Mouse (Mus musculus) left cerebral cortex, adult 9 months (tissue): Measurements from ENCODE around the gene Dhrs1.

Source experiments
- DNase-seq, 2 experiments: peaks; one replicate each; pipeline ENCODE4 v3.0.0; 2022; ENCODE audit warnings: low spot score in 2 of 2

Dhrs1 gene

DNA sequence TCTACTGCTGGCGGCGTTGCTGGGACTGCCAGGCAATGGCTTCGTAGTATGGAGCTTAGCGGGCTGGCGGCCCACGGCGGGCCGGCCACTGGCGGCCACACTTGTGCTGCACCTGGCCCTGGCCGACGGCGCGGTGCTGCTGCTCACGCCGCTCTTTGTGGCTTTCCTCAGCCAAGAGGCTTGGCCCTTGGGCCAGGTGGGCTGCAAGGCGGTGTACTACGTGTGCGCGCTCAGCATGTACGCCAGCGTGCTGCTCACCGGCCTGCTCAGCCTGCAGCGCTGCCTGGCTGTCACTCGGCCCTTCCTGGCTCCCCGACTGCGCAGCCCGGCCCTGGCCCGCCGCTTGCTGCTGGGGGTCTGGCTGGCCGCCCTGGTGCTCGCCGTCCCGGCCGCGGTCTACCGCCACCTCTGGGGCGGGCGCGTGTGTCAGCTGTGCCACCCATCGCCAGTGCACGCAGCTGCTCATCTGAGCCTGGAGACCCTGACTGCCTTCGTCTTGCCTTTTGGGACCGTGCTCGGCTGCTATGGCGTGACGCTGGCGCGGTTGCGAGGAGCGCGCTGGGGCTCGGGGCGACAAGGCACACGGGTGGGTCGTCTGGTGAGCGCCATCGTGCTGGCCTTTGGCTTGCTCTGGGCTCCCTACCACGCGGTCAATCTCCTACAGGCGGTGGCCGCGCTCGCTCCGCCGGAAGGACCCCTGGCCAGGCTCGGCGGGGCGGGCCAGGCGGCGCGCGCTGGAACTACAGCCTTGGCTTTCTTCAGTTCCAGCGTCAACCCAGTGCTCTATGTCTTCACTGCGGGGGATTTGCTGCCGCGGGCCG is 16.7 kb upstream of the Dhrs1 start:
- DNase-seq, result no peak

DNA sequence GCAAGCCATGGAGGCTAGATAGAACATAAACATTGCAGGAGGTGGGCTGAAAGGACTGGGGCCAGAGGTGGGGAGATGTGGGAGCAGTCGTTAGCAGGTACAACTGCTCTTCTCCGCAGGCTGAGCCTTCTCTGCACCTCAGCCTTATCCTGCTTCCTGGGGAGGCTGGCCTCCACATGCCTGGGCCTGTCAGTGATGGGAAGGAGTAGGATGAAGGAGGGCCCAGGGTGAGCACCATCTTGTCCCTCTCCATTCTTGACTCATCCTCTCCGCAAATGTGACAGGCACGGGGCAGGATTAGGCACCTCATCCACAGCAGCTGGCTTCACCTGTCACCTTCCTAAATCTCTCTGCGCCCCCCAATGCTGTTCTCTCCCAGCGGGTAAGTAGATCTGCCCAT is 15.7 kb upstream of the Dhrs1 start, which contains the start of gene Ltb4r2:
TSS of gene Ltb4r2 (plus strand) at position 266 of the 400 bp plus-strand sequence.
- no peak for DNase-seq

DNA sequence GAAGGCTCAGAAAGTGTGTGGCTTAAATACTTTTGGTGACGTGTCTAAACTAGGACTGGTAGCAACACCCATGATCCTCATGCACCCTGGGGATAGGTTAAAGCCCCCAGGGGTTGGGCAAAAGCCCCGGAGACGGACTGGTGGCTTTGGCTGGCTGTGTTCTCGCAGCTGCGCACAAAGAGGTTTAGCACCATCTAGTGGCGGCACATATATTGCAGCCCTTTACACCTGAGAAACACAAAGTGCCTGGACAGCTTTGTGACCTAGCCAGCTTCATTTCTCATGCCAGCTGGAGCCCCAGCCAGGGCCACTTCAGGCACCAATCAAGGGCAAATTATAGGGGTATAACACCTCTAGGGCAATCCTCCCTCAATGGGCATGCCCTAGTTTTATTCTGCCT is 14.7 kb upstream of the Dhrs1 start:
- DNase-seq, result peak in 1 of 2 experiments; percentile 86

DNA sequence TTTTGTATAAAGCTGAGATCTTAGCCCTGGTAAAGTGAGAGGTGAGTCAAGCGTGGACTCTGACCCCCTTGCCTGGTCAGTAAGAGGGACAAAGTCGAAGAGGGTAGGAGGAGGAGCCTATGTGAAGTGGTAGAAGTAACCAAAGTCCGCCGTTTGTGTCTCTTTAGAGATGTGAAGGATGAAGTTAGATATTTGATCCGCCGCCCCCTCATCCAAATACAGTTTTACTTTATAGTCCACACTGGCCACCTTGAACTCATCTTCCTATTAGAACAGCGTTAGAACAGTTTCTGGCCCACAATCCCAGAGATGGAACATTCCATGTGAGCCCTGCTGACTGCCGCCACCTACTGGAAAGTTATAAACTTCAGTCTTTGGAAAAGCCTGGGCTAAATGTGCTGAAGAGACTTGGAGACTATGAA is 12.9 kb upstream of the Dhrs1 start, which contains the start of gene Cideb:
TSS of gene Cideb (minus strand) at position 96 of the 422 bp plus-strand sequence.
- no peak for DNase-seq

DNA sequence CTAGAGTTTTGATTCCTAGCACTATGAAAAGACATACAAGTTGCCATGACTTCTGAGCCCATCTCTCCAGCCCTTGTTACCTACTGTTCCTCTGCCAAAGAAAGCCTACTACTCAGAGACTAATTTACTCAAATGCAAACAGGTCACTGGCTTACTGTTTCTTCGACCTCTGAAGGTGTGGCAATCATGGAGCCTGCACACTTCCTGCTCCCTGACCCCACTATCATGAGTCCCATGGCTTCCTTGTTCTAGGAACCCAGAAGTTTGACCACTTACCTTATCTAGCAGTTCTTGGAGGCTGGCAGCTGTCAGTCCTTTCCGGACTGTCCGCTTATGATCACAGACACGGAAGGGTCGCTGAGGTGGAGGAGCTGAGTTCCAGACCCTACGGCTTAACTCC is 12.1 kb upstream of the Dhrs1 start:
- no peak for DNase-seq

DNA sequence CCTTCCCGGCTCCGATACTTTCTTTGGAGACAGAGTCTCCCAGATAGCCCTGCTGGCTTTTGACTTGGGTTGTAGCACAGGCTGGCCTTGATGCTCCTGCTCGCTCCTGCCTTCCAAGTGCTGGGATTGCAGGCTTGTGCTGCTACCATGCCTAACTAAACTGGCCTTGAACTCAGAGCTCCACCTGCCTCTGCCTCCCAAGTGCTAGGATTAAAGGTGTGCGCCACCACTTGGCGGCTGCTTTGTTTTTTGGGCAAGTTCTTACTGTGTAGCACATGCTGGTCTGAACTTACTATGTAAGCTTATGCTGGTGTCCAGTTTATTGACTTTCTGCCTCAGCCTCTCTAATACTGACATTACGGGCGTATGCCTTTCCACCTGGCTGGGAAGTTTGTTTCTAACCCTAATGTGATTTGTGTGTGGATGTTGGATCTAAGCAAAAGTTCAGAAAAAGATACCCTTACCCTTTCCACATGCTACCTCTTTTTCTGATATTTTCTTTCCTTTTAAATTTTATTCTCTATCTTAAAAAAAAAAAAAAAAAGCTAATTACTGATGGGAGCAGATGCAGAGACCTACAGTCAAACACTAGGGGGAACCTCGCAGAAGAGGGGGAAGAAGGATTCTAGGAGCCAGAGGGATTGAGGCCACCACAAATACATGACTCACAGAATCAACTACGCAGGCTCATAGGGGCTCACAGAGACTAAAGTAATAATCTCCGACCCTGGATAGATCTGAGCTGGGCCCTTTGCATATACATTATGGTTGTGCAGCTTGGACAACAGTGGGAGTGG is 1.8 kb upstream of the Dhrs1 start:
- DNase-seq, result no peak

DNA sequence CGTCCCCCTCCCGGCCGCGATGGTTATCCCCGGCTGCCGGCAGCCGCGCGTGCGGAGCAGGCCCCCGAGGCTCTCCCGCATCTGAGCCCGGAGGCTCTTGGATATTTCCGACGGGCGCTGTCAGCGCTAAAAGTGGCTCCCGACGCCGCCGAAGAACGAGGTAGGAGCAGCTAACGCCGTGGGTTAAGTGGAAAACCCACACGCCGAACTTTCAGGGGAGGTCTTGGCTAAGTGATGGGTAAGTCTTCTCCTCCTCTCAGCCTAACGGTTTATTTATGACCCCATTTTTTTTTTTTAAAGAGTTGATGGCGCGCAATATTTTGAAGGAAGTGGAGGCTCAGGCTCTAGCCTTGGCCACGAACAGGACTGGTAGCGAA is 359 bp upstream of the Dhrs1 start:
- no peak for DNase-seq

DNA sequence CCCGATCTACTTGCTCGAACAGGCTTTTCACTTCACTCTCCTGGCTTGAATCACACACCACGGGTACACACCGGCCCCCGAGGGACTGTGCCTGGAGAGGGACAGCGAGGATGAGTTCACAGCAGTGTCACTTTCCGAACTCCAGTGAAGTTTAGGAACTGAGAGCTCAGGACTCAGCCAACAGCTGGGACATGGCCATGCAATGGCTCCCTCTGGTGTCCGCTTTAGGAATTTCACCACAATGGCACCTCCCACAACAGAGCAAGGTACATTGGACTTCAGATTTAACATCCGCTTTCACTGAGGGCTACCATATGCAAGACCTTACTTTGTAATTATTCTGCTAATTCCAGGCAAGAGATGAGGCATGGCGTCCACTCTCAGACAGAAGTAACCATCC is 1.8 kb downstream of the Dhrs1 start:
- DNase-seq, result peak in 1 of 2 experiments; percentile 88

DNA sequence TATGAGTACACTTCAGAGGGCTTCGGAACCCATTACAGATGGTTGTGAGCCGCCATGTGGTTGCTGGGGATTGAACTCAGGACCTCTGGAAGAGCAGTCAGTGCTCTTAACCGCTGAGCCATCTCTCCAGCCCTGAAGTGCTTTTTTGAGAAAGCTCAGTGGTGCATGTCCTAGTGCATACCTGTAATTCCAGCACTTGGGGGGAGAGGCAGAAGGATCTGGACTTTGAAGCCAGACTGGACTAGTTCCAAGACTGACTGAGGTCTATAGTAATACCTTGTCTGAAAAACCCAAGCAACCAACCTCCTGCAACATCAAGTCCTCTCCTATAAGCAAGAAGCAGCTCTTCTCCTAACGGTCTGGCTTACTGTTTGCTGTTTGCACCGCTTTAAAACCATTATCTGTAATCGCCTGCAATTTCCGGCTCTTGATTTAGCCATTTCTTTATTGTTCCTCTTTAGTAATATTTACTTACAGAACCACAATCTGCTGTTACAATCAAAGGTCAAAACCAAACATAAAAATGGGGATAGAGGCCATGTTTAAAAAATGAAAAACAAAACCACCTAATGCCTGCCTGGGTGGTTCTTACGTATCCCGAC is 8.3 kb downstream of the Dhrs1 start:
- DNase-seq, result no peak

DNA sequence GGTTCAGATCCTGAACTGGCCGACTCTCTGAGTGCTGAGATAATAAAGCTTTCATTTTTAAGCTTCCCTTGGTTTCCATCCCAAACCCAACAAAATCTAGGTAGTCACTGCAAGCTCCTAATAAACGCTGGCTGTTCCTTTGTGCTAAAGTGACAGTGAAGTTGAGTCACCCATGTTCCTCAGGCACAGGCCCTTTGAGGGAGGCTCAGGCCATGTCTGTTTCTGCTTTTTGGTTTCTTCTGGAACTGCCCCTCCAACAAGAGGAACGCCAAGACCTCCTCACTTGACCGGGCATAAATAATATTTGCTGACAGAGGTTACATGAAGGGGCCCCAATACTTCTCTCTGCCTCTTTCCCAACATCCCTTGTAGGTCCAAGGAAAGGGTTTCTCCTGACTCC is 9.7 kb downstream of the Dhrs1 start:
- DNase-seq, result no peak

DNA sequence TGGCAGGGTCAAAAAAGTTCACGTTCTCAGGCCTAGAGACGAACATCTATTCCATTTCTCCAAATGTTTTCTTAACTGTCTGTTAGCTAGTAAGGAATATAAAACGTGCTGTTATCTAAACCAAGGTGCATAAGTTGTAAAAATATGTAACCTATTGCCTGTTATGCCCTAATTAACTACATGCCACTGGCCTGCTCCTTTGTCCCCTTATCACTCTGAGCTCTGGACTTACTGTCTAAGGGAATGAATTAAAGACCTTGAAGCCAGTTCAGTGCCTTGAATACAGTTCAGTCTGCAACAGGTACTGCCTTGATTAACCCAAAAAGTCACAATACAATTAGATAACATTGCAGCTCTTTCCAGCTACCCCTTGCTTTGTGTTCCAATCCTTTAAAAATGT is 10.2 kb downstream of the Dhrs1 start:
- DNase-seq, result no peak

DNA sequence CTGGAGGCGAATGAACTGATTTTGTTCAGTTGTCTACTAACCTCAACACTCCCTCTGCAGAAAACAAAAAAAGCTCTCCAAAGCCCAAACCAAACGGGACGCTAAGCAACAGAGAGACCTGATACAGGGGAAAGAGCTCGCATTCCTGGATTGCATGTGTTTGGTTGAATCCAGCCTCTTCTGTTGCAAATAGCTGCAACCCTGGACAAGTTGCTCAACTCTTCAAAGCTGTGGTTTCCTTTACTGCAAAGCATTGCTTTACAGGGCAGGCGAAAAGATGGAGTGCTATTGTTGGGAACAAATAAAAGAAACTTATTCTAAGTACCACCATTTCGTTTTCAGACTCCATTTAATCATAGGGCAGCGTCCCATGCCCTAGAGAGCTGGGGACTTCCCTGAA is 10.6 kb downstream of the Dhrs1 start:
- DNase-seq, result no peak

DNA sequence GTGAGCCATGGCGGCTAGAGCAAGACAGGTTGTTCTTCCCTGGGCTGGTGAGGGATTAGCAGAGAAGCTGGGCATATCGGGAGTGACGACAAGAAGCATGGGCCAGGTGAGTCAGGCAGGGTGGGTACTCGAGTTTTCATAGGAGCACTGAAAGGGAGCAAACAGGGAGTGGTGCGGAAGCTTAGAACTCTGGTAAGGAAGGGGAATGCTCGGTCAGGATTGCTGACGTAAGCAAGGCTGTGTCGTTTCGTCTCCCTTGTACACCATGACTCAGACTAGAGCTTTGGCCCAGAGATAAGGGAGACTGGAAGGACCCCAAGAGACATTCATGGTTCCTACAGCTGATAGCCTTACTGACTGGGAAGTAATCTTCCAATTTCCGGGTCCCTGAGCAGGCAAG is 11.6 kb downstream of the Dhrs1 start:
- no peak for DNase-seq

DNA sequence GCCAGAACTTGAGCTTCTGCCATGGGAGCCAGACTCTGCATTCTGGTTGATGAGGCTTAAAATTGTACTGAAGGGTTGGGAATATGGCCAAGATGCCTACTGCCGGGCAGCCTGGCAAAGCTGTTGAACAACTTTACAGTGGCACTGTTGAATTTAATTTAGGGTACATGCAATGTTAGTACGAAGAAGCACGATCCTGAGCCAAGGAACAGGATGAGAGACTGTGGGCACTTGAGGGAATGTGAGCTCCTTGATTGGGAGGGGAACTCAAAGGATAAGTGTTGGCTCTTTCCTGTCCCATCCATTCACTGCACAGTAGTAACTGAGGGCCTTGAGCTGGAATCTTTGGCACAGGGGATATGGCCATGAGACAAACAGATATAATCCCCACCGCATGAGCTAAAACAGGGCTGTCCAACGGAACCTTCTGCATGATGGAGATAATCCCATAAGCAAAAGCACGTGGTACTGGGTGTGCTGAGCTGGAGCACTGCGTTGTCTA is 14.9 kb downstream of the Dhrs1 start:
- peak in 1 of 2 experiments; percentile 55 for DNase-seq

DNA sequence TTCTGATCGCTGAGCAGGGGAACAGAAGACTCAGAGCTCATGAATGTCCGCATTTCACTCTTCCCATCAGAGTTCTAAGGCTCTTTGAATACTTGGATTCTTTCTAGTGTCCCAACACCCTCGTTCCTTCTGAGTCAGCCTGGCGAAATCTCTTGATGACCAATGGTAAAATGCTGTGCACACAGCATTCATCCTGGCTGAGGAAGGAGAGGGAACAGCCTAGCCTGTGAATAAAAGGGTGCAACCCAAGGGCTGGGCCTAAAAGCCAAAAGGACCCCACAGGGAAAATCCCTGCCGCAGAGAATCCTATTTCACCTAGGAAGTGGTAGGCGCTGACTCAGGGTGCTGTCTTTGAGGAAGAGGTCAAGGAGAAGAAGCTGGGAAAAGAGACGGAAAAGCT is 15.4 kb downstream of the Dhrs1 start:
- DNase-seq, result no peak

DNA sequence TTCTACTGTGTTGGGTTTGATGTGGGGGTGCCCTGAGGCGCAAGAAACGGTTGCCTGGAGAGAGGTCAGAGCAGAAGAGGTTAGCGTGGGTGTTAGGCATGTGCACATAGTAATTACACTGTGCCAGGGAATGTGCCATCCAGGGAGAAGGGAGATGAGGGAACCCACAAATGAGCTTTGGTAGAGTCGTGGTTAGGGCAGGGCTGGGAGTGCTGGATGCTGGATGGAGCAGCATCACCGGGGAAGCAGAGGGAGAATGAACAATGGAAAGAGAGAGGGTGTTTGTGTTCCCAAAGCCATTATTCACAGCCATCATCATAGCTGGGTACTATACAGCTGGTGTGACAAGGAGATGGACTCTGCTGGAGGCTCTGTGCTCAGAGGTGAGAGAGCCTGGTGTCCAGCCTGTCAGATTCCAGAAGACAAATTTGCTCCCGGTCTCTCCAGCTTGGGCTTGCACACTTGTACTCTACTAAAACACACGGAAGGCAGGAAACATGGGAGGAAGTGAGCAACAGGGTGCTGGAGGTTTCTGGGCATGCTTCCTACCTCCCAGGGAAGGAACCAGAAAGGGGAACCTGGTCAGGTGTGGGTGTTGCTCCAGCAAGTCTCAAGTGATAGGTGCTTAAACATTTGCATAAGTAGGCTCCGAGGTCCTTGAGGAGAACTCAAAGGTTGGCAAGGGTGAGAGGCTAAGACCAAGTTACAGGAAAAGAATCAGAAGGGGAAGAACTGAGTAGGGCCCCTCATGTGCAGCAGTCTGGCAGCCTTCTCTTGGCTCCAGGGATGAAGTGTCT is 17.4 kb downstream of the Dhrs1 start:
- no peak for DNase-seq

DNA sequence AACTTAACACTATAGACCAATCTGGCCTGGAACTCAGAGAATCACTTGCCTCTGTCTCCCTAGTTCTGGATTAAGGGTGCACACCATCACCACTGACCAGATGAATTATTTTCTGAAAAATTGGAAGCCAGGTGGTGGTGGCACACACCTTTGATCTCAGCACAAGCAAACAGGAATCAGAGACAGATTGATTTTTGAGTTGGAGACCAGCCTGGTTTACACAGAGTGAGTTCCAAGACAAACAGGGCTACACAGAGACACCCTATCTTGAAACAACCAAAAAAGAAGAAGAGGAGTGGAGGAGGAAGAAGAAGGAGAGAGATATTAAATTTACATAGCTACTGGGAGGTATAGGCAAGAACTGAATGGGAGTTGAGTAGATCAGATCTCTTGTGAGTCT is 19.2 kb downstream of the Dhrs1 start:
- no peak for DNase-seq

DNA sequence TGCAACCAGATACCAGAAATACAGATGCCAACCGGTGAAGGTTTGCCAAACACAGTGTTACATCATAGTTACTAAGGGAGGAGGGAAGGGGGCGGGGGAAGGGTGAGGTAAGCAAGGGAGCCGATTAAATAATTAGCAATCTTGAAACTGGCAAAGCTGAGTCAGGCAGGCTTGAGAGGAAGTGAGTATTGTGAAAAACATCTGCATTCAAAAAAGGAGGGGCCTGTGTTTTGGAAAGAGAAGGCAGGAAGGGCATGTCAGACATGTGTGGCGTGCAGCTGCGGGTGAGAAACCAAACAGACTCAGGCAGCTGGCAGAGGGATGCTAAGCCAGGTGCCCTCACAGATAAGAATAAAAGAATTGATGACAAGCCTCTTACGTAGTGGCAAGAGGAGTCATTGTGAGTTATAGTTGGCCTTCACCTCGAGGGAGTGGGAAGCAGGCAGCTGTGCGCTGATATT is 21.0 kb downstream of the Dhrs1 start:
- DNase-seq, result no peak

DNA sequence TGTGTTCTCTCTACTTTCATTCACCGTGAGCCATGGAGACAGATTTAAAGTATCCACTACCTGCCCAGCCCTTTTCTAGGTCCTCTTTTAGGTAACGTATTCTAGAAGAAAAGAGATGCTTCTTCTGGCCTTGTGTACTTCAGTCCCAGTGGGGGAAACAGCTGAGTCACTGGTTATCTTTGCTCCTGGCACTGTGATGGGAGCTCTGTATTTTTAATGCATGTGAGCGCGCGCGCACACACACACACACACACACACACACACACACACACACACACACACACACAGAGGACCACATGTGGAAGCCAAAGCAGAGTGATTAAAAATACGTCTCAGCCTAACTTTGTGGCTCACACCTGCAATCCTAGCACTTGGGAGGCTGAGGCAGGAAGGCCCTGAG is 22.1 kb downstream of the Dhrs1 start:
- no peak for DNase-seq

DNA sequence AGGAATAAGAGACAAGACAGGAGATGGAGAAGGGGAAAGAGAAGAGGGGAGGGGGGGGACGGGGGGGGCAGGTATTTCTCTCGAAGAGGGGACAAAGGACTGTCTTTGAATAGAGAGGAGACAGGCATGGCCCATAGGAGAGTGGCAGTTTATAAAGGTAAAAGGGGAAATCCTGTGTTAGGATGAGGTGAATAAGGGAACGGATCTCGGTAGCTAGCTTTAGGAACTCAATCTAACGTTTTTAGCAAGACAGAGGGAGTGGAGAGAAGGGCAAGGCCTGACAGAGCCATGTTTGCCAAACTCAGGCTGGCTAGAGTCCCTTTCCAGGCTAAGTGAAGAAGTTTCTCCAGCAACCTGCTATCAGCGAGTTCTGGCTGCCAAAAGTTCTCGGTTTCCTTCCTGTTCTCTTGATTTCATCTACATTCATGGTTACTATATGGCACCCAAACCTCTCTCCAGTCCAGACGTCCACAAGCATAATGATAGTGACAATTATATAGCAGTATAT is 23.0 kb downstream of the Dhrs1 start:
- DNase-seq, result no peak
